Mouse (Mus musculus) heart, postnatal 4 days (tissue): ENCODE measurements around the gene Cox19. TPM values are rescaled to one million over a fixed set of nuclear protein-coding genes. Genes with fewer than 3 reads are reported as not detected.
"Not testable (repeated sequence)": the region's sequence is repeated elsewhere in the genome, so short reads cannot be mapped to it uniquely, and the experiment has no call there.

Experiments used
- DNase-seq: peaks from one replicate; pipeline ENCODE4 v3.0.0; 2021
- total RNA-seq, 2 experiments: library from RNA; stranded (reverse); gene quantifications; 2 replicates each; pipeline ENCODE4 v1.2.3; 2021

Cox19 gene
- total RNA-seq = 10 to 100 TPM; 76.9 to 79.3 TPM

DNA sequence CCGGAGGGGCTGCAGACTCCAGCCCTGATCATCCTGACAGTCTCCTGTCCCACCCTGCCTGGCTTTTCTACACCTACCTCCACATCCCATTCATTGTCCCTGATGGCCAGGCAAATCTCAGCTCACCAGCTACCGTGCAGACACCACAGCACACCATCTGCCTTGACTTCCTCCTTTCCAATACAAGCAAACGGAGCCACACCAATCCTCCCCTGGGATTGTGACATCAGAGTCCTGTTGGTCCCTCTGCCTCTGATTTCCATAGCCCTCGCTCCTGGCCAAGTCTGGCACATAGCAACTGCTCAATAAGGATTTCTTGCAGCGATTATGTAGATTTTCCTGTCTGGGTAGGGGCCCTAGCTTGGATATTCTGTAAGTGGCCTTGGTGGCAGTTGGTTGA is at the start of gene Cox19:
Gene Cox19 (minus strand): TSS at position 285 of the 400 bp plus-strand sequence.
- no peak for DNase-seq

DNA sequence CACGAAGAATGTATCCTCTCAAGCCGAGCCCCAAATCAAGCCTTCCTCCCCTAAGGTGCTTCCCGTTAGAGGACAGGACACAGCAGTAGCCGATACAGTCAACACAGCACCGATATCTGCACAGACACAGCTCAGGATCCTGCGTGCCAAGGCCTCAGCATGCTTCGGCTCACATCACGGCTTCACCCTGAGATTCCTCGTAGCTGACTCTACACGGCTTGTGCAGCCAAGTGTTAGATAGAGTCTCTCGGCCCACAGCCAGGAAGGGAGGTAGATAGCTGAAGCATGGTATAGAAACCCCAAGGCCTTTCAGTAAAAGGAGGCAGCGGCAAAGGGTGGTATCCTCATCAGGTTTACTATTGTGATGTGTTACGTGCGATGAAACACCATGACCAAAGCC is 48.8 kb upstream of the Cox19 start:
- no peak for DNase-seq

DNA sequence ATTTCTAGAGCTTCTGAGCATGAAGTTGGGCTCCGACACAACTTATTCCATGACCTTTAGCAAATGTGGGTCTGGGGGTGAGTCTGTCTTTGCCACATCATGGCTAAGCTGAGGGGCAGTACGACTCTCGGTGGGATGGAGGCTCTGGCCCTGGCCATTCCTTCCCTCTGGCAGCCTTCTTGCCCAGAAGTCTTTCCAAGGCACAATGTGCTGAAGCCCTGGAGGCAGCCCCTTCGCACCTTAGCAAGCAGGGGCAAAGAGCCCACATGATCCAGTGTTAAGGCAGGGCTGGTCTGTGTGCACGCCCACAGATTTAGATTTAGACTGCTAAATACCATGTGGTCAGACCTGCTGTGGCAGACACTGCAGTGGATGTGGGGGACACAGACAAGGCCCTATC is 47.6 kb upstream of the Cox19 start:
- no peak for DNase-seq

DNA sequence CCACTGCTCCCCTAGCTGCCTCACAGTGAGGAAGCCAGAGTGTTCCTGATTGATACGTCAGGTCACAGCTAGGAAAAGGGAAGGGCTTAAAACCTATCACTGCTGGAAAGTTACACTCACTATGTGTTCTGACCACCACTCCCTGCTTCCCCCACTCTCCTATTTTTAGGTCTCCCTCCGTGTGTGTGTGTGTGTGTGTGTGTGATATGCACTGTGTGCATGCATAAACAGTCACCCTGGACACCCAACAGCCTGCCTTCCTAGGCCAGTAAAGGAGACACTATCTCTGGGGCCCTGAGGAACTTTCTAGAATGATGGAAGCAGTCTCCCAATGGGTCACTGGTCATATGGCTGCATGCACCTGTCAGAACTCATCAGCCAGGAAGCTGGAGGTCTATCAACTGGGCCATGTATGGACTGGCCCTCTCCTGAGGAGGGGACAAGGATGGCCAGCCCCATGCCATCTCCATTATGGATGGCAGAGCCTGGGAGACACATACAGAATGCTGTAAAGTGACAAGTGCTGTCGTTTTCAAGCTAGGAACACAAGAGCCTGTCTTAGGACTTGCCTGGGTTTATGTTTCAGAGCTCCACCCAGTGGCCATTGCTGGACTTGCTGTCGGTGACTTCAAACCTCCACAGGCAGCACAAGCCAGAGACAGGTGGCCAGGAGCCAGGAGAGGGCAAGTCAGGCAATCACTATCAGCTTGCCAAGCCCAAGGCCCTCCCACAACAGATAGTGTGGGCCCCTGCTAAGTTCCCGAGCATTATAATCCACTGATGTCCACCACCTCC is 46.9 kb upstream of the Cox19 start:
- peak; percentile 98 for DNase-seq

DNA sequence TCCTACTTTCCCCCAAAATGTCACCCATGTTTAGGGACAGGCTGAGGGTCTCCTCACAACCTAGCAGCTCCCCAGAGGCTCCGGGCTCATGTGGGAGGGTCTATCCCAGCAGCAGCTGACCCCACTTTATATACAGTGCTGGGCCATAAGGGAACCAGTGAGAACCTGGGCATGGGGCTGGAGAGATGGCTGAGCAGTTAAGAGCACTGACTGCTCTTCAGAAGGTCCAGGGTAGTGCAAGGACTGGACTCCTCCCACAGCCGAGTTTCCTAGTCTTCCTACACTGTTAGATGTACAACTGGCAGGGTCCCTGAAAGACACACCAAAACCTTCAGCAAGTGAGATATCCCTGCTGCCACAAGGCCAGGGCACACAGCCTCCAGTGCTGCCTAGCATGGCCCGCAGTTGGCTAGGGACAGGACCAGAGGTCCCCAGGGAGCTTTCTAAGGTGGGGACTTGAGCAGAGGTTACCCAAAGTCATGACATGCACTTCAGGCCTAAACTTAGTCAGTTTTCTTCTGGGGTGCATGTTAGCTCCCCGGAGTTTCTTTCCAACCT is 46.2 kb upstream of the Cox19 start:
- no peak for DNase-seq

DNA sequence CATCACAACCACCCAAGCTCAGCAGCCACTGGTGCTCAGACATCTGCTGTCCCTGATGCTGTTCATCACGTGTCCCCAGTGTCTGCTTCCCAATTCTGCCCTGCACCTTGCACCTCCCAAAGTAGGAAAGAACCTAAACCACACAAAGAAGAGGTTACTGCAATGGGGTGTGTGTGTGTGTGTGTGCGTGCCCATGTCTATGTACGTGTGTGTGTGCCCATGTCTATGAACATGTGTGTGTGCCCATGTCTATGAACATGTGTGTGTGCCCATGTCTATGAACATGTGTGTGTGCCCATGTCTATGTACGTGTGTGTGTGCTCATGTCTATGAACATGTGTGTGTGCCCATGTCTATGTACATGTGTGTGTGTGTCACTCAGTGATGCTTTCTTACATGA is 44.3 kb upstream of the Cox19 start:
- no peak for DNase-seq

DNA sequence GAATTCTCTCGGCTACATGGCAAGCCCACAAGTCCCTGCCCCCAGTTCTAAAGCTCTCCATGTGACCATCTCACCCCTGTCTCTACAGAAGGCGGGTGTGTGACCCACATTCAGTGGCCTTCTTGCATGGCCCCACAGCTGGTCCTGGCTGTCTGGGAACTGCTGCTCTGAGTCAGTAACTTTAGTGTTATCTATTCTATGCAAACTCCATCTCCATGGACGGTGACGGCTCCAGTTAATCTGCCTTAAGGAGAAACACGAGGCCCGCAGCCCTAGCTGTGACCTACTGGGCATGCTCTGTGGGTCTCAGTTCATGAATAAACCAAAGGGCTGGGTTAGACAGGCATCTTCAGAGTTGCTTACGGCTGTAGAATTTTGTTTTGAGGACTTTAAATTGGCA is 43.2 kb upstream of the Cox19 start:
- no peak for DNase-seq

DNA sequence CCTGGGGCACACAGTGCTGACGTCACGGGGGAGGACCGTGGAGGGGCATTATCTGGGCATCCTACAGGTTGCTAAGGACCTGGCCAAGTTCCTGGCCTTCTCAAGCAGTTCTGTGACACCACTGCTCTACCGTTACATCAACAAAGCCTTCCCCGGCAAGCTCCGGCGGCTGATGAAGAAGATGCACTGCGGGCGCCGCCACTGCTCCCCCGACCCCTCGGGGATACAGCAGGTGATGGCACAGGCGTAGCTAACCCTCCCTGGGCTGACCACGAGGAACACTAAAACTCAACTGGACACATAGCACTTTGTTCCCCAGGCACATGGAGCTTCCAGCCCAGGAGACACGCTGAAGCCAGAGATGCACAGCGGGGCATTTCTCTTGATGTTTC is 42.0 kb upstream of the Cox19 start:
- DNase-seq = no peak

DNA sequence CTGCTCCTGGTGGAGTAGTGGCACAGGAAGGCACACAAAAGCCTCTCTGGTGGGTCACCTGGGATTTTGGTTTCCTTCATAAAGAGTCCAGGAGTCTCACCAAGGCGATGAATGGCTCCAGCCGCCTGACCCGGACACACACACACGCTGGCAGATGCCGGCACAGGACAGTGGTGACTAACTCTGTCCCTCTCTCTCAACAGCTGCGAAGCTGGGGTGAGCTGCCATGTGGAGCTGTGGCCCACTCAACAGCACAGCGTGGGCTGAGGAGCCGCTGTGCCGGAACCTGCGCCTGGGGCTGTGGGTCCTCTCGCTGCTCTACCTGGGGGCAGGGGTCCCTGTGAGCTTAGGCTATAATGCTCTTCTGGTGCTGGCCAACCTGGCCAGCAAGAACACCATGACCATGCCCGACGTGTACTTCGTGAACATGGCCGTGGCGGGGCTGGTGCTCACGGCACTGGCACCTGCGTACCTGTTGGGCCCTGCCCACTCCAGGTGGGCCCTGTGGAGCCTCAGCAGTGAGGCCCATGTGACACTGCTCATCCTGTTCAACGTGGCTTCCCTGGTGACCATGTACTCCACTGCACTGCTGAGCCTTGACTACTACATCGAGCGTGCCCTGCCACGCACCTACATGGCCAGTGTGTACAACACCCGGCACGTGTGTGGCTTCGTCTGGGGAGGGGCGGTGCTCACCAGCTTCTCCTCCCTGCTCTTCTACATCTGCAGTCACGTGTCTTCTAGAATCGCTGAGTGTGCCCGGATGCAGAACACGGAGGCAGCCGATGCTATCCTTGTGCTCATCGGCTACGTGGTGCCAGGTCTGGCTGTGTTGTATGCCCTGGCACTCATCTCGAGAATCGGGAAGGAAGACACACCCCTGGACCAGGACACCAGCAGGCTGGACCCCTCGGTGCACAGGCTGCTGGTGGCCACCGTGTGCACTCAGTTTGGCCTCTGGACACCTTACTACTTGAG is 41.3 kb upstream of the Cox19 start:
- no peak for DNase-seq

DNA sequence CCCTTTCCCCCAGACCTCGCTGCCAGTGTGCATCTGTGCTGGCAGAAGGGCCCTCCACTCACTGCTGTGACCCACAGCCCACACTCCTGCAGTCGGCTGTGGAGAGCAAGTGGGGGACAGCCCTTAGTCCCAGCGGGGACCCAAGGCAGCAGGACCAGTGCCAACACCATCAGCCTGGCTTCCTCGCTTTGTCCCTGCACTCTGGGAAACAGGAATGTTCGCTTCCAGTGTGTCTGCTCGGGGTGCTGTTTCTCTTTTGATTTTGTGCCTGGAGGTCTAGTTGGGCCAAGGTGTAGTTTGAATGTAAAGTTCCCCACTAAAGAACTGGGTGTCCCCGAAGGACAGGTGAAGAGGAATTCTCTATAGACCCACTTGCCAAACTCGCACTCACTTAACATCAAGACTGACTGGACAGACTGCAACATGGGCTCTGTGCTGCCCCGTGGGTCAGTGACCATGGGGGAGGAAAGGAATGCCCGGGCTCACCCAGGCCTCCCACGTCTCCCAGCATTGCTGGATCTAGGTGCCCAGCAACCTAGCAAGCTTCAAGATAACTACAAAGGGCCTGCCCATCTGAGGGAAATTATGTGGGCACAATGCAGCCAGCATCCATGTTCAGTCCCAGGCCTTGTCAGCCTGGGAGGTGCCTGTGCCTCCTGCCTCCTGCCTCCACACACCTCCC is 40.2 kb upstream of the Cox19 start:
- peak; percentile 57 for DNase-seq

DNA sequence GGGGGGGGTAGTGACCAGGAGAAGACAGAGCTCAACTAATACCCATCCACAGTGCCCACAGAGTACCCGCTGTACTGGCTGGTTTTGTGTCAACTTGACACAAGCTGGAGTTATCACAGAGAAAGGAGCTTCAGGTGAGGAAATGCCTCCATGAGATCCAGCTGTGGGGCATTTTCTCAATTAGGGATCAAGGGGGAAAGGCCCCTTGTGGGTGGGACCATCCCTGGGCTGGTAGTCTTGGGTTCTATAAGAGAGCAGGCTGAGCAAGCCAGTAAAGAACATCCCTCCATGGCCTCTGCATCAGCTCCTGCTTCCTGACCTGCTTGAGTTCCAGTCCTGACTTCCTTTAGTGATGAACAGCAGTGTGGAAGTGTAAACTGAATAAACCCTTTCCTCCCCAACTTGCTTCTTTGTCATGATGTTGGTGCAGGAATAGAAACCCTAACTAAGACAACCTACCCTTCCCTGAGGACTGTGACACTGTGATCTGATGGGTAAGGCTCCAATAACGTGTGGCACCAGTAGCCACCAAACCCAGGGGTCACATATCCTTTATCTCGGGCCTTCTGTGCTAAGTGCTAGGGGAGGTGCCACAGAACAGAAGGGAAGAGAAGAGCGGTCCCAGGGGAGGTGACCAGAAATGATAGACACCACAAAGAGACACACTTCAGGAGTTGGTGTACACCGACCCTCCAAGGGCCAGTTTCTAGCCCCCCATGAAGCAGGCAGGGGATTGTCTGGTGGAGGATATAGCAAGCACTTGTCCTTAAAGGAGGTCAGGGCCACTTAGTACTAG is 39.3 kb upstream of the Cox19 start:
- not testable (repeated sequence) for DNase-seq

DNA sequence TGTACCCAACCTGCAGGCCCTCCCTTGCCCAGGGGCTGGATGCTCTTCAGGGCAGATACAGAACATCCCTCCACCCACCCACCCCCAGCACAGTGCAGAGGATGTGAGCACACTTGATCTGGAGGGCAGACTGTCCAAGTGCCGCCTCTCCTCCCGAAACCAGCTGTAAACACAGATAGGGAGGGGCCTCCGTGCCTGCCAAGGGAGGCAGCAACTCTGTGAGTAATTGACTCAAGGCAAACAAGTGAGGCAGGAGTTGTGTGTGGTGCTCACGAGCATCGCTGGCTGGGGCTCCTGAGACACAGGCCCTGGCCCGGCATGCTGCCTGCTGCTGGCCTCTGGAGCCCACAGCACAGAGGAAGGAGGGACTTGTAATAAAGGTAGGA is 38.5 kb upstream of the Cox19 start:
- DNase-seq = peak; percentile 68

DNA sequence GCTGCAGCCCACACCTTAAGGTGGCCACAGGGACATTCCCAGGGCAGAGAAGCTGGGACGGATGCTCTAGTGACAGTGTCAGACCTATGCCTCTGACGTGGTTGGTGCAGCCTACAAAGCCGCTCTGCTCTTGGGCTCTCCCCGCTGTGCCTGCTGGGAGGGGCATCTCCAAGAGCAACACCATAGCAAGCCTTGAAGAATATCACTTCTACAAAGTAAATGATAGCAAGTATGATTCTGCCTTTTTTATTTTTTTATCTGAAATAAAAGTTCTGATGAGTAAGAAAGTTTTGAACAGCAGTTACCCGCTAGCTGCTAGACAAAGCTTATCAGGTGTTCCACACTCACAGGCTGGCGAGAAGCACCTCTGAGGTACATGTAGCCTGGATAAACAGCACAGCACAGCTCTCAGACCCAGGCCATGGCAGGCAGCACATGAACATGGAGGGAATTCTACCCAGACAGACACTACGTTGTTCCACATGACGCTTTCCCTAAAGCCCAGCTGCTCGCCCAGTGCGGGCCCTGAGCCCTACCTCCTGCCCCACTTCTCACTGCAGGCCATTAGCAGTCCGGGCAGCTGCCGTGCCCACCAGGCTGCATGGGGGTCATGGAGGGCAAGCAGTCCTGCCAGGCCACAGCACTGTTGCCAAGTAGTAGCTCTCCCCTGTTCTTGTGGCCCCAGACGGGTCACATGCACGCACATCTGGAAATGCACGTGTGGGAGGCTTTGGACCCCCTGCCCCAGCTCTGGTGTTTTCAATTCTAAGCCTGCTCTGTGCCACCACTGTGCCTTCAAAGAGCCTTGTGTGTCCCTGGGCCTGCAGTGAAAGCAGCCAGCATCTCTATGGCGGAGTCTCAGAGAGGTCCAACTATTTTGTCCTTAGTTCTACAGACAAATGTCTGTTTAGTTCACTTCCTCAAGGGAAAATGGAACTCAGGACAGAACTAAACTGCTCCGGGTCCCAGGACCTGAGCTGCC is 37.8 kb upstream of the Cox19 start:
- no peak for DNase-seq

DNA sequence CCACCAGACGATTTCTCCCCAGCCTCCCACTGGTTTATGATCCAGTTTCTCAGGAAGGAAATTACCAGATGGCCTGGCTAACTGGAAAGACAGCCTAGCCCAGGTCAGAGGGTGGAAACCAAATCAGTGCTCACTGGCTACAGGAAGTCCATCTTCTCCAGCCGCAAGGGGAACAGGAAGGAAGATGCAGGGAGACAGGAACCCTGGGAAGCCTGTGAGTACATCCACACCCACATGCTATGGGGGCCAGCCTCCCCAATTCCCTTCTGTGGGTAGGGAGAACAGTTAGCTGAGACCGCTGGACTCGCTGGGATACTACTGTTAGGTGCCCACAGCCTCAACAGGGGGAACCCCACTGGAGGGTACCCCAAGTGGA is 37.0 kb upstream of the Cox19 start:
- peak; percentile 47 for DNase-seq

DNA sequence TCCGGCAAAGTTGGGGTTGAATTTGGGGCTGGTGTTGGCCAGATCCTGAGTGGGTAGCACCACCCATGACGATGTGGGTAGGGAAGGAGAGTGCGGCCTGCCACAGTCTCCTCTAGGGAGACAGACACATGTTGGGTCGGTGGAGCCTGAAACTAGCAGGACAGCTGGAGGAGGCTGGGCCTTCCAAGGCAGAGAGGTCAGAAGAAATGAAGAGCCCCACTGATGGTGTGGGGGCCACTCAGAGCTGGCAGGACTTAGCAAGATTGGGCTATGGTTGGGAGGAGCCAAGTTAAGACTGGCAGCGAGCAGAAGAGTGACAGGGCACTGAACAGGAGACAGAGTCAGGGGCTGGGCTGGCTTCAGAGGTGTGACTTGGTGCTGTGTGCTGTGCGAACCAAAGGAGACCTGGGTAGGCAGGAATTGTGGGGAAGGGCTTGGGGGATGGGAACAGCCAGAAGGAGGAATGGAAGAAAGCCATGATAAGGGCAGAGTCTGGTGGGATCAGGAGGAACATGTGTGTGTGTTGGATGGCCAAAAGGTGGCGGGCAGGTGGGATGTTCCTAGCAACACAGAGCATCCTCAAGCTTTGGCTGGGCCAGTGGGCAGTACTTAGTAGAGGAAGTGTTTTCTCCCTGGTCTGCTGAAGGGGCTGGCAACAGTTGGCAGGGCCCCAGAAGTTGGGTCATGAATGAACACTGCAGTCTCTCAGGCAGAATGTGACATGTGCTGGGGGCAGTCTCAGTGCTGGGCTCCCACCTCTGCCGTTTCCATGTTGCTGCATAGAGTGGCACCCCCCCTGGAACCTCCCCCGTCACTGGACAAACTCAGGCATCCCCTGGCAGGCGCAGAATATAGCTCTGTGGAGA is 36.3 kb upstream of the Cox19 start:
- peak; percentile 69 for DNase-seq

DNA sequence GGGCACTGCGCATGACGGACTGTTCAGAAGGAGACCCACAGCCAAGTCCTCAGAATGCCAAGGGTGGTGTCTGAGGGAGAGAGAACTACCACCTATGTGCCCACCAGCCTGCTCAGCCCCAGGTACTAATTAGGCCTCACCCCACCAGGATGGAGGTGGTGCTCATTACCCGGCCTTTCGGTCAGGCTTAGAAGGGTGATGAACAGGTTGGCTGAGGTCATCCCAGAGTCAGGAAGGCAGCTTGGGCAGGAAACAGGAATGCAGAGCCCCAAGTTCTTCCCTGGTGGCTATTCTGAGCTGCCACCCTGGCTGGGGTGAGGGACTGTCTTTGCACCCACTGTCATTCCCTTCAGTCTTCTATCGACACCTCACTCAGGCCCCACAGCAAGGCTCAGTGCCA is 34.8 kb upstream of the Cox19 start:
- no peak for DNase-seq

DNA sequence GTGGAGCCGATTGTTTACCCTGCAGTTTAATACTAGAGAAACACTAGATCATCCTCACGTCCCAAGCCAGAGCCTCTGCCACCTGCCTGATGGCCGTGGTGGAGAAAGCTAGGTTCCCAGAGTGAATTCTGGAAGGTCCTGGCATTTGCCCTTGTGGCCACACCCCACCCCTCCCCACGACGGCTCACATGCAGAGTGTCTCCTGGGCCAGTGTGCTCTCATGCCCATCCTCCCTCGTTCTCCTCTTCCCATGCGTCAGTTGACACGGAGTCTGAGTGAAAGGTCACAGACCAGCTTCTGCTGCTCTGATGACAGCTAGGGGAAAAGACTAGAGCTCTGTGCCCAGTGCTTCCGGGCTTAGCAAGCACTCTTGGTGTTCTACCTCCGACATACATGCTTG is 33.3 kb upstream of the Cox19 start:
- DNase-seq = peak; percentile 68

DNA sequence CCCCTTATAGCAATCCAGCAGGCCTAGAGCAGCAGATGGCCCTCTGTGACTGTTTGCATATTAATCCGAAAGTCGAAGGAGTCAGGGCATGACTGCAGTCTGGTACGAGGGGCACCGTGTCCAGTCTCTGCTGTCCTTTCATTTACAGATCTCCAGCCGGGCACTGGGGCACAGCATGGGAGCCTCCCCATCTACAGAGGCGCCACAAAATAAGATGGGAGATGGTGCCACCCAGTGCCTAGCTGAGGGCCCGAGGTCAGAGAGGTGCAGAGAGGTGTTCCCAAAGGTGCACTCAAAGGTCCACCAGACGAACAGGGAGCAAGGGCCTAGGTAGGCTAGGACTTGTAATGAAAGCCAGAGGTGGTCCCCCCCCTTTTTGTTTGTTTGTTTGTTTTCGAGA is 32.0 kb upstream of the Cox19 start:
- DNase-seq = no peak

DNA sequence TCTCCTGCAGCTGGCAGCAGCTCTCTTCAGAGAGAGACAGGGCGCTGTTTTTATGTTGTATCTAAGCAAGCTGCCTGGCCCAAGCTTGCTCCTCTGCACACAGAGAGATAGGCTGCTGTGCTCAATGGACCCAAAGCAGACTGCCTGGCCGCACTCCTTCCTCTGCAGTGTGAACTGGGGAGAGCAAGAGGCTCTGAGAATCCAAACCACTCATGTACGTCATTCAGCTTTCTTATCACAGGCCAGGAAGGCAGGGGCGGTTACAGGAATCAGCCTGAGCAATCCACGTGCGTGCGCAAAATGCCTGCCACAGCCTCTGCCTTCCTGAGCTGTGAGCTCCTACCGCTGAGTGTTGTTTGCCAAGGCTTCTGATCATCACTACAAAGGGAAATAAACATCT is 31.5 kb upstream of the Cox19 start:
- DNase-seq = peak; percentile 79
